Comparison of ENCODE assay signal across 23 mouse cellular contexts in genomic region chr10:97334606-97335150, GRCm38 (mm10).
DNase-seq lines count a peak whose midpoint lies in the region; ATAC-seq lines count a peak whose summit lies in the region.
"Had no signal": no experiment of that assay in that cellular context is flagged by ENCODE, and none has a peak within 500 bp of the region (broad histone marks: within the 10 kb centered on the region; RNA-seq: fewer than 3 reads in every experiment).

No protein-coding gene starts in this region.

- H3K36me3 ChIP-seq in limb, embryonic 15.5 days = no peaks in the 10 kb centered on the region
- H3K36me3 ChIP-seq in limb, embryonic 10.5 days = no peaks in the 10 kb centered on the region
- no peaks in the 10 kb centered on the region for H3K36me3 ChIP-seq in forebrain, embryonic 14.5 days (ENCODE audit: control insufficient read depth, insufficient read depth, low read length)
- H3K36me3 ChIP-seq: embryonic facial prominence, embryonic 13.5 days; hindbrain, embryonic 13.5 days; kidney, embryonic 15.5 days; limb, embryonic 12.5 days; liver, embryonic 12.5 days; midbrain, embryonic 13.5 days had no signal

- peak overlapping the region; percentile 51 for H3K27ac ChIP-seq in limb, embryonic 15.5 days
- no peak overlapping the region for H3K27ac ChIP-seq in limb, embryonic 10.5 days
- no peak overlapping the region for H3K27ac ChIP-seq in forebrain, embryonic 14.5 days (ENCODE audit: low read depth, low read length)
- H3K27ac ChIP-seq: embryonic facial prominence, embryonic 13.5 days; heart, adult 2 months; hindbrain, embryonic 13.5 days; kidney, embryonic 15.5 days; limb, embryonic 12.5 days; liver, embryonic 12.5 days; midbrain, embryonic 13.5 days had no signal

- WGBS in limb, embryonic 15.5 days = 62% methylated on average over 9 of the region's 9 CpGs
- 78% methylated on average over 9 of the region's 9 CpGs for WGBS in limb, embryonic 10.5 days
- WGBS in forebrain, embryonic 14.5 days = 66% methylated on average over 9 of the region's 9 CpGs

- H3K4me1 ChIP-seq in limb, embryonic 15.5 days = peaks cover 15% of the 10 kb centered on the region
- 0 out of 2 replicates have a peak, but pooled peaks cover 3% of the 10 kb centered on the region for H3K4me1 ChIP-seq in limb, embryonic 10.5 days
- no peaks in the 10 kb centered on the region for H3K4me1 ChIP-seq in forebrain, embryonic 14.5 days (ENCODE audit: control insufficient read depth, insufficient read depth, low read length)
- H3K4me1 ChIP-seq: liver, embryonic 12.5 days had no signal

- no peak overlapping the region for H3K4me2 ChIP-seq in limb, embryonic 15.5 days
- no peak overlapping the region for H3K4me2 ChIP-seq in forebrain, embryonic 14.5 days (ENCODE audit: low read length)
- H3K4me2 ChIP-seq: embryonic facial prominence, embryonic 13.5 days; hindbrain, embryonic 13.5 days; kidney, embryonic 15.5 days; limb, embryonic 12.5 days; liver, embryonic 12.5 days; lung, embryonic 14.5 days; midbrain, embryonic 13.5 days had no signal

- no peak for ATAC-seq in limb, embryonic 15.5 days (ENCODE audit: insufficient number of reproducible peaks, low FRiP score, low TSS enrichment, low read depth)
- peak; percentile 42; the same call in 1 of the 2 replicates for ATAC-seq in granulocyte monocyte progenitor cell, adult 5-6 weeks (replicated peaks; ENCODE audit: poor library complexity, severe bottlenecking)
- no peak for ATAC-seq in forebrain, embryonic 14.5 days
- ATAC-seq: forebrain, postnatal 0 days; liver, embryonic 12.5 days; midbrain, embryonic 13.5 days had no signal

- no peak overlapping the region for H3K9ac ChIP-seq in limb, embryonic 15.5 days
- no peak overlapping the region for H3K9ac ChIP-seq in forebrain, embryonic 14.5 days (ENCODE audit: low read length)
- H3K9ac ChIP-seq: embryonic facial prominence, embryonic 13.5 days; forebrain, postnatal 0 days; hindbrain, embryonic 13.5 days; kidney, embryonic 15.5 days; limb, embryonic 12.5 days; liver, embryonic 12.5 days; lung, embryonic 14.5 days; midbrain, embryonic 13.5 days had no signal

- no peaks in the 10 kb centered on the region for H3K9me3 ChIP-seq in limb, embryonic 15.5 days
- H3K9me3 ChIP-seq in limb, embryonic 10.5 days (replicated peaks) = no peaks in the 10 kb centered on the region
- H3K9me3 ChIP-seq in forebrain, embryonic 14.5 days (replicated peaks; ENCODE audit: control insufficient read depth, low read length) = no peaks in the 10 kb centered on the region
- H3K9me3 ChIP-seq: embryonic facial prominence, embryonic 13.5 days; hindbrain, embryonic 13.5 days; kidney, embryonic 15.5 days; limb, embryonic 12.5 days; liver, embryonic 12.5 days; midbrain, embryonic 13.5 days had no signal

- no peak for DNase-seq in limb, embryonic 10.5 days (ENCODE audit: low spot score)
- peak; percentile 13 for DNase-seq in urinary bladder, postnatal 14 days (ENCODE audit: low spot score)
- DNase-seq in urinary bladder, postnatal 4 days (ENCODE audit: low spot score in 2 of 2) = no peak
- no peak for DNase-seq in B cell, adult 2 months
- no peak for DNase-seq in forebrain, embryonic 14.5 days (ENCODE audit: low spot score)
- DNase-seq: adrenal gland, postnatal 25 days; cerebellum, adult 11 months; cerebellum, postnatal 25 days; embryo, embryonic 11 days; forebrain, postnatal 0 days; heart, adult 2 months; kidney, adult 11 months; layer of hippocampus, postnatal 36 days had no signal

- no peaks in the 10 kb centered on the region for H3K27me3 ChIP-seq in limb, embryonic 15.5 days
- no peaks in the 10 kb centered on the region for H3K27me3 ChIP-seq in limb, embryonic 10.5 days (ENCODE audit: low read depth, poor library complexity, severe bottlenecking)
- no peaks in the 10 kb centered on the region for H3K27me3 ChIP-seq in forebrain, embryonic 14.5 days (replicated peaks; ENCODE audit: control insufficient read depth, insufficient read depth, low read length)
- H3K27me3 ChIP-seq: embryonic facial prominence, embryonic 13.5 days; hindbrain, embryonic 13.5 days; kidney, embryonic 15.5 days; limb, embryonic 12.5 days; liver, embryonic 12.5 days; megakaryocyte, embryonic 14.5 days; midbrain, embryonic 13.5 days had no signal

- no peak overlapping the region for H3K4me3 ChIP-seq in limb, embryonic 15.5 days
- H3K4me3 ChIP-seq in limb, embryonic 10.5 days = no peak overlapping the region
- H3K4me3 ChIP-seq in forebrain, embryonic 14.5 days (ENCODE audit: low read depth, low read length) = no peak overlapping the region
- H3K4me3 ChIP-seq: embryonic facial prominence, embryonic 13.5 days; heart, adult 2 months; hindbrain, embryonic 13.5 days; kidney, embryonic 15.5 days; limb, embryonic 12.5 days; liver, embryonic 12.5 days; megakaryocyte, embryonic 14.5 days; midbrain, embryonic 13.5 days had no signal
